Comparison of ENCODE assay signal across 10 mouse cellular contexts in genomic region chr10:34418794-34419193, GRCm38 (mm10). TPM values are rescaled to one million over a fixed set of nuclear protein-coding genes. Genes with fewer than 3 reads are reported as not detected.
DNase-seq lines count a peak whose midpoint lies in the region; ATAC-seq and TF ChIP-seq lines count a peak whose summit lies in the region.
"Not testable (repeated sequence)": the region's sequence is repeated elsewhere in the genome, so short reads cannot be mapped to it uniquely, and the experiment has no call there.
"Had no signal": no experiment of that assay in that cellular context is flagged by ENCODE, and none has a peak within 500 bp of the region (broad histone marks: within the 10 kb centered on the region; RNA-seq: fewer than 3 reads in every experiment).

No protein-coding gene starts in this region.

- in situ Hi-C loops in CH12.LX (cut with MboI; ENCODE audit: low pct_ligation_motif_present, low pct_unique_long_range_greater_than_20kb, low sequenced_read_pairs): not testable (repeated sequence)

- not testable (repeated sequence) for TF ChIP-seq RAD21 in CH12.LX (IDR thresholded peaks at IDR 0.05; ENCODE audit: low read depth, low read length)

- peak overlapping the region; percentile 69 for H3K4me2 ChIP-seq in CH12.LX (ENCODE audit: insufficient read depth, low read depth, poor library complexity, severe bottlenecking)
- H3K4me2 ChIP-seq in forebrain, embryonic 15.5 days (replicated peaks): peak overlapping the region; percentile 68
- H3K4me2 ChIP-seq in kidney, embryonic 15.5 days: peak overlapping the region; percentile 70
- H3K4me2 ChIP-seq in liver, embryonic 13.5 days: peak overlapping the region; percentile 80
- peak overlapping the region; percentile 63 for H3K4me2 ChIP-seq in midbrain, embryonic 11.5 days

- H3K4me3 ChIP-seq in CH12.LX (replicated peaks in 1 of 3; ENCODE audit: low read depth in 2 of 3, low read length in 2 of 3, poor library complexity in 1 of 3): peak overlapping the region; percentile 28 to 73 (median 47)
- peak overlapping the region; percentile 74 for H3K4me3 ChIP-seq in embryonic facial prominence, embryonic 10.5 days
- peak overlapping the region; percentile 67 for H3K4me3 ChIP-seq in forebrain, embryonic 15.5 days
- H3K4me3 ChIP-seq in hindbrain, embryonic 10.5 days: peak overlapping the region; percentile 73
- H3K4me3 ChIP-seq in kidney, embryonic 15.5 days (replicated peaks): peak overlapping the region; percentile 69
- H3K4me3 ChIP-seq in liver, embryonic 13.5 days (replicated peaks): peak overlapping the region; percentile 74
- peak overlapping the region; percentile 64 for H3K4me3 ChIP-seq in midbrain, embryonic 11.5 days (ENCODE audit: low read depth, low read length)
- peak overlapping the region; percentile 100 for H3K4me3 ChIP-seq in small intestine, adult 2 months (ENCODE audit: low read depth, low read length)

- H3K9ac ChIP-seq in CH12.LX (ENCODE audit: insufficient read depth, low read depth): peak overlapping the region; percentile 53
- peak overlapping the region; percentile 69 for H3K9ac ChIP-seq in forebrain, embryonic 15.5 days (replicated peaks)
- H3K9ac ChIP-seq in kidney, embryonic 15.5 days: peak overlapping the region; percentile 82; the same call in 1 of the 2 replicates
- H3K9ac ChIP-seq in liver, embryonic 13.5 days: peak overlapping the region; percentile 54
- peak overlapping the region; percentile 53 for H3K9ac ChIP-seq in midbrain, embryonic 11.5 days (ENCODE audit: low read length)

- peaks cover 6 to 32% of the 10 kb centered on the region in 2 experiments; a peak in 3 of 4 replicates for H3K4me1 ChIP-seq in CH12.LX (ENCODE audit: control insufficient read depth in 1 of 2, insufficient read depth in 2 of 2)
- H3K4me1 ChIP-seq in embryonic facial prominence, embryonic 10.5 days; forebrain, embryonic 15.5 days; hindbrain, embryonic 10.5 days (replicated peaks); midbrain, embryonic 11.5 days (ENCODE audit: control insufficient read depth, insufficient read depth, low read length); small intestine, adult 2 months (ENCODE audit: control insufficient read depth, insufficient read depth, insufficient read length, low read length): not testable (repeated sequence)
- H3K4me1 ChIP-seq in kidney, embryonic 15.5 days: peaks cover 10% of the 10 kb centered on the region; the same call in 1 of the 2 replicates
- peaks cover 40% of the 10 kb centered on the region for H3K4me1 ChIP-seq in liver, embryonic 13.5 days (replicated peaks)

- DNase-seq in CH12.LX (ENCODE audit: extremely low read depth); embryonic facial prominence, embryonic 10.5 days (ENCODE audit: low spot score); hindbrain, embryonic 10.5 days (ENCODE audit: low spot score); midbrain, embryonic 11.5 days (ENCODE audit: low spot score, missing footprints): not testable (repeated sequence)
- peak; percentile 9 for DNase-seq in liver, embryonic 13.5 days

- not testable (repeated sequence) for H3K9me3 ChIP-seq in CH12.LX (replicated peaks; ENCODE audit: low read length); embryonic facial prominence, embryonic 10.5 days; forebrain, embryonic 15.5 days; hindbrain, embryonic 10.5 days; kidney, embryonic 15.5 days (replicated peaks); liver, embryonic 13.5 days (replicated peaks); midbrain, embryonic 11.5 days (ENCODE audit: control insufficient read depth, low read length)

- not testable (repeated sequence) for H3K27me3 ChIP-seq in CH12.LX (replicated peaks); embryonic facial prominence, embryonic 10.5 days (replicated peaks; ENCODE audit: low read depth, poor library complexity, severe bottlenecking); forebrain, embryonic 15.5 days; hindbrain, embryonic 10.5 days (ENCODE audit: insufficient read depth, poor library complexity, severe bottlenecking); kidney, embryonic 15.5 days; liver, embryonic 13.5 days; midbrain, embryonic 11.5 days (ENCODE audit: control insufficient read depth, insufficient read depth, low read length); small intestine, adult 2 months (ENCODE audit: control insufficient read depth, insufficient read depth, low read length)

- H3K36me3 ChIP-seq in CH12.LX (replicated peaks in 1 of 2; ENCODE audit: control insufficient read depth in 1 of 2, insufficient read depth in 1 of 2, low read length in 1 of 2); embryonic facial prominence, embryonic 10.5 days (replicated peaks); forebrain, embryonic 15.5 days; hindbrain, embryonic 10.5 days; kidney, embryonic 15.5 days; liver, embryonic 13.5 days; midbrain, embryonic 11.5 days (ENCODE audit: control insufficient read depth, insufficient read depth, low read length); small intestine, adult 2 months (ENCODE audit: control insufficient read depth, insufficient read depth, low read length): not testable (repeated sequence)

- WGBS in embryonic facial prominence, embryonic 10.5 days: 83% methylated on average over 4 of the region's 4 CpGs
- 79% methylated on average over 4 of the region's 4 CpGs for WGBS in forebrain, embryonic 15.5 days
- 83% methylated on average over 4 of the region's 4 CpGs for WGBS in hindbrain, embryonic 10.5 days
- WGBS in kidney, embryonic 15.5 days: 74% methylated on average over 4 of the region's 4 CpGs
- WGBS in liver, embryonic 13.5 days (ENCODE audit: insufficient replicate concordance): 69% methylated on average over 4 of the region's 4 CpGs
- WGBS in midbrain, embryonic 11.5 days: 73% methylated on average over 4 of the region's 4 CpGs
- 46% methylated on average over 4 of the region's 4 CpGs for WGBS in small intestine, adult 2 months

- not testable (repeated sequence) for H3K27ac ChIP-seq in CH12.LX (ENCODE audit: insufficient read depth, low read depth); forebrain, embryonic 15.5 days (replicated peaks); midbrain, embryonic 11.5 days (ENCODE audit: low read depth, low read length)
- peak overlapping the region; percentile 89 for H3K27ac ChIP-seq in embryonic facial prominence, embryonic 10.5 days (replicated peaks)
- peak overlapping the region; percentile 92 for H3K27ac ChIP-seq in hindbrain, embryonic 10.5 days
- peak overlapping the region; percentile 54; the same call in 1 of the 2 replicates for H3K27ac ChIP-seq in kidney, embryonic 15.5 days
- peak overlapping the region; percentile 58; the same call in 1 of the 2 replicates for H3K27ac ChIP-seq in liver, embryonic 13.5 days
- peak overlapping the region; percentile 83 for H3K27ac ChIP-seq in small intestine, adult 2 months (ENCODE audit: insufficient read depth, low read depth, low read length)

- not testable (repeated sequence) for TF ChIP-seq CTCF in CH12.LX (conservative IDR thresholded peaks at IDR 0.05 in 1 of 2, IDR thresholded peaks at IDR 0.05 in 1 of 2; ENCODE audit: low read depth in 2 of 2, low read length in 2 of 2); small intestine, adult 2 months (IDR thresholded peaks at IDR 0.05; ENCODE audit: extremely low read depth, insufficient read length, insufficient replicate concordance, low read depth, low read length)

- TF ChIP-seq EP300 in CH12.LX (IDR thresholded peaks at IDR 0.05; ENCODE audit: low read length): not testable (repeated sequence)

- not testable (repeated sequence) for H3K79me2 ChIP-seq in CH12.LX (replicated peaks; ENCODE audit: control insufficient read depth, extremely low read depth, insufficient read depth, poor library complexity, severe bottlenecking)

- not testable (repeated sequence) for ATAC-seq in forebrain, embryonic 15.5 days (replicated peaks); kidney, embryonic 15.5 days (replicated peaks; ENCODE audit: low FRiP score); liver, embryonic 13.5 days (ENCODE audit: low read depth); midbrain, embryonic 11.5 days (ENCODE audit: low FRiP score)

- not testable (repeated sequence) for TF ChIP-seq POLR2A in CH12.LX (IDR thresholded peaks at IDR 0.05; ENCODE audit: low read depth, low read length); small intestine, adult 2 months (IDR thresholded peaks at IDR 0.05; ENCODE audit: low read depth, low read length)

- dilution Hi-C loops in CH12.LX (cut with MboI; ENCODE audit: extremely low pct_ligation_motif_present, extremely low pct_unique_long_range_greater_than_20kb, low sequenced_read_pairs): not testable (repeated sequence)

RNA-seq across cellular contexts. Expression of gene Nt5dc1, which starts 0.4 kb away (rescaled TPM):
- total RNA-seq in CH12.LX (2012; rRNA removed) (14.3 and 14.6 TPM in 2 replicates), CH12.LX (2014; rRNA removed) (25.9 and 27.2 TPM in 2 replicates)
- polyA plus RNA-seq in CH12.LX (2012; ENCODE audit: insufficient read length, low read depth): 21.1 and 25.3 TPM in 2 replicates
- 7.7 and 8.8 TPM in 2 replicates for polyA plus RNA-seq in embryonic facial prominence, embryonic 10.5 days (2016; fragmentation: Nextera tagmentation; extraction: Ambion mirVana)
- polyA plus RNA-seq in forebrain, embryonic 15.5 days (2015; fragmentation: Nextera tagmentation; extraction: Ambion mirVana): 1.7 and 2.4 TPM in 2 replicates
- polyA plus RNA-seq in hindbrain, embryonic 10.5 days (2016; fragmentation: Nextera tagmentation; extraction: Ambion mirVana): 5.0 and 7.3 TPM in 2 replicates
- polyA plus RNA-seq in kidney, embryonic 15.5 days (2015; fragmentation: Nextera tagmentation; extraction: Ambion mirVana): 12.0 and 12.2 TPM in 2 replicates
- 9.7 and 10.9 TPM in 2 replicates for polyA plus RNA-seq in liver, embryonic 13.5 days (2015; fragmentation: Nextera tagmentation; extraction: Ambion mirVana)
- polyA plus RNA-seq in midbrain, embryonic 11.5 days (2014; fragmentation: Nextera tagmentation; extraction: Ambion mirVana): 5.0 and 6.5 TPM in 2 replicates
- polyA plus RNA-seq in small intestine, adult 2 months (2012; rRNA removed): 1.9 and 4.5 TPM in 2 replicates

RNA-seq across cellular contexts. Expression of gene Col10a1, which starts 29.0 kb away (rescaled TPM):
- total RNA-seq in CH12.LX (2012; rRNA removed): 0.04 and 0.08 TPM in 2 replicates
- not detected in 2 replicates for total RNA-seq in CH12.LX (2014; rRNA removed)
- 0.15 and 0.17 TPM in 2 replicates for polyA plus RNA-seq in CH12.LX (2012; ENCODE audit: insufficient read length, low read depth)
- polyA plus RNA-seq in embryonic facial prominence, embryonic 10.5 days (2016; fragmentation: Nextera tagmentation; extraction: Ambion mirVana): 0.09 and 0.14 TPM in 2 replicates
- polyA plus RNA-seq in forebrain, embryonic 15.5 days (2015; fragmentation: Nextera tagmentation; extraction: Ambion mirVana): 0.09 and 0.10 TPM in 2 replicates
- polyA plus RNA-seq in hindbrain, embryonic 10.5 days (2016; fragmentation: Nextera tagmentation; extraction: Ambion mirVana): 0.12 TPM in 1 of 2 replicates, not detected in the other
- polyA plus RNA-seq in kidney, embryonic 15.5 days (2015; fragmentation: Nextera tagmentation; extraction: Ambion mirVana): 0.31 and 2.1 TPM in 2 replicates
- 0.05 and 0.07 TPM in 2 replicates for polyA plus RNA-seq in liver, embryonic 13.5 days (2015; fragmentation: Nextera tagmentation; extraction: Ambion mirVana)
- polyA plus RNA-seq in midbrain, embryonic 11.5 days (2014; fragmentation: Nextera tagmentation; extraction: Ambion mirVana): 0.10 TPM in 1 of 2 replicates, not detected in the other
- polyA plus RNA-seq in small intestine, adult 2 months (2012; rRNA removed): not detected in 2 replicates
- total RNA-seq: gastrocnemius, postnatal 14 days; hematopoietic stem cell, adult 5-6 weeks had no signal

Comparison
In these comparisons a context has a peak if more than half of its experiments do, and no peak if none do; other contexts are left out.
1. H3K4me3 ChIP-seq: peak in every context shown above with its lines; median percentile 100 in small intestine, adult 2 months; 74 in embryonic facial prominence, embryonic 10.5 days; 74 in liver, embryonic 13.5 days; 73 in hindbrain, embryonic 10.5 days; 69 in kidney, embryonic 15.5 days; 67 in forebrain, embryonic 15.5 days; 64 in midbrain, embryonic 11.5 days; 47 in CH12.LX.